Mouse (Mus musculus) embryonic fibroblast, embryonic 13.5 days (primary cell): Measurements from ENCODE around the gene Pradc1. TPM values are rescaled to one million over a fixed set of nuclear protein-coding genes. Genes with fewer than 3 reads are reported as not detected.

Source experiments
- H3K27ac ChIP-seq: 2 replicates; pipeline ENCODE4 v1.5.1; 2012; ENCODE audit warnings: low read length, control low read depth, inconsistent platforms; ENCODE audit not compliant: insufficient read depth
- H3K4me1 ChIP-seq: 2 replicates; pipeline ENCODE4 v1.6.1; 2011; ENCODE audit warnings: low read length; ENCODE audit not compliant: control insufficient read depth, insufficient read depth
- H3K4me3 ChIP-seq: 2 replicates; pipeline ENCODE4 v1.5.1; 2011; ENCODE audit warnings: mild to moderate bottlenecking, control low read depth, low read length; ENCODE audit not compliant: insufficient read depth
- CTCF ChIP-seq: IDR thresholded peaks from 2 replicates; pipeline ENCODE4 v1.5.1; 2011; ENCODE audit warnings: mild to moderate bottlenecking, control low read depth, low read length, moderate library complexity, borderline replicate concordance; ENCODE audit not compliant: insufficient read depth
- POLR2A ChIP-seq: IDR thresholded peaks from 2 replicates; pipeline ENCODE4 v1.6.1; 2011; ENCODE audit warnings: low read depth, mild to moderate bottlenecking, control low read depth, low read length, moderate library complexity
- polyA plus RNA-seq: library from polyadenylated mRNA; stranded (reverse); fragments of >200 nt; gene quantifications from 2 replicates; pipeline ENCODE4 v1.2.4, GENCODE M21; 2011; ENCODE audit warnings: low read depth; ENCODE audit not compliant: missing spikeins, insufficient read length

The Pradc1 gene
- 8.8 and 9.9 TPM in 2 replicates for polyA plus RNA-seq

DNA sequence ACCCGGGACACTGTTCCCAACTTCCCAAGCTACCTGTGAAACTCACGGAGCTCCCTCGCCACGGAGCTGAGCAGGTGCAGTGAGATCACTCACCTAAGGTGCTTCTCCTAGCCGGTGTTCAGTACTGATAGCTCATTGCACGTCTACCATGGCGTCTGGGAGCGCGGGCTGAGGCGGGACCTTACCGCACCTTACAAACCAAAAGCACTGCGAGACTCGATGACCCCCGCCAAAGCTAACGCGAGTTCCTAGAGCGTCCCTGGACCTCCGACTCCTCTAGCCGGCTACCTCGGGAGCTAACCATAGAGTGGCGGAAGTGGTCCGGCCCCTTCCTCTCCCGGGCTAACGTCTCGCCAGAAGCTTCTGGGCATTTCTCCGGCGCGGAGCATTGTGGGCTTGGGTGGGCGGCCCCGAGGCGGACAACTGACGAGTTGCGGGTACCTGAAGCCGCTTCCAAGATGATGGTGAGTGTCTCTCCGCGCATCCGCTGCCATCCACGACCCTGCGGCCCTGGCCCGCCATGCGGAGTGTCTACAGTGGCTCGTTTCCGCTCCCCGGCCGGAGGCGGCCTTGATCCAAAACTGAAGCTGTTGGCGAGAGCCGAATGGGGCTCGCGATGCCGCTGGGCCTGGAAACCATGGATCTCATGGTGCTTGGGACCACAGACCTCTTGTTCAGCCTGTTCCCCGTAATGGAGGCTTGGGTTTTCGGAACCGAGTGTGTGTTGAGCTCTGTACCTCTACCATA, at the start of gene Pradc1:
TSS of gene Pradc1 (minus strand) at position 307 of the 747 bp plus-strand sequence.
- peak within 1 kb of the TSS; percentile 90 for H3K4me3 ChIP-seq
- H3K27ac ChIP-seq = peak within 1 kb of the TSS; percentile 77
- no peaks in the 10 kb centered on the region; the same call in 1 of the 2 replicates for H3K4me1 ChIP-seq
- TF ChIP-seq POLR2A = peak; percentile 97
- TF ChIP-seq CTCF = no peak

DNA sequence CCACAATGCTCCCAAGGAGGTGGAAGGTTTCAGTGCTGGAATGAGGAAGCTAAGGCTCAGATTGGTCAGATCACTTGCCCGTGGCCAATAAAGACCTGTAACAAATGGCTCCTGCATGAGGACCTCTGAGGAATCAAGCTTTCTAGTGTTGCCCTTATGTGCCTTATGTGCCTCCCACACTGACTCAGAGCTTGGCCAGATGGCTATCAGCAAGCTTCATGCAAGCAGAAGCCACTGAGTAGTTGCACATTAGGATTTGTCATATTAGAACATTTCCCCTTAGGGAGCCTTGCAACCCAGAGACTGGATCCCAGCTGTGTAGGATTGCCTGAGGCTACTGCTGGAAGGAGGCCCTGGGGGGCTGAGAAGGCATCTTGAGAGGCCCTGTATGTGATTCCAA, 48.6 kb upstream of the Pradc1 start:
- Histone ChIP-seq H3K4me3 (no peak overlapping the region), H3K27ac (no peak overlapping the region)
- TF ChIP-seq CTCF = no peak
- no peak for TF ChIP-seq POLR2A

DNA sequence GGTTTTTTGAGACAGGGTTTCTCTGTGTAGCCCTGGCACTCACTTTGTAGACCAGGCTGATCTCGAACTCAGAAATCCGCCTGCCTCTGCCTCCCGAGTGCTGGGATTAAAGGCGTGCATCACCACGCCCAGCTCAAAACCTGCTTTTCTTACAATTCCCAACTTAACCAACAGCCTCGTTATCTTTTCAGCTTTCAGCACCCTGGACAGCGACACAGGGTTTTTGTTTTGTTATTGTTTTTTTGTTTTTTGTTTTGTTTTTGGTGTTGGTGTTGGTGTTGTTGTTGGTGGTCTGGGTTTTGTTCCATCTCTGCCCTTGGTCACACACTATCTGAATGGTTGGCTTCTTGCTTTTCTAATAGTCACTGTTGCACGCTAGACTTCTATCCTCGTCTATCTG, 46.4 kb upstream of the Pradc1 start:
- H3K27ac ChIP-seq = no peak overlapping the region
- TF ChIP-seq POLR2A (no peak), CTCF (no peak)
- no peaks in the 10 kb centered on the region for H3K4me1 ChIP-seq
- no peak overlapping the region for H3K4me3 ChIP-seq

More for the DNA sequence above, 48.6 kb upstream of the Pradc1 start:
- H3K4me1 ChIP-seq = no peaks in the 10 kb centered on the region

- TF ChIP-seq POLR2A = no peak
- TF ChIP-seq CTCF = no peak
- no peak overlapping the region for H3K4me3 ChIP-seq
- no peak overlapping the region for H3K27ac ChIP-seq
- no peaks in the 10 kb centered on the region for H3K4me1 ChIP-seq
Observed at GRCm38 (mm10) chr6:85496976-85497375, 45.2 kb upstream of the Pradc1 start.

GRCm38 (mm10) chr6:85491606-85492005, 39.8 kb upstream of the Pradc1 start:
- H3K27ac ChIP-seq = no peak overlapping the region
- no peaks in the 10 kb centered on the region; the same call in 1 of the 2 replicates for H3K4me1 ChIP-seq
- no peak overlapping the region for H3K4me3 ChIP-seq
- TF ChIP-seq CTCF (no peak), POLR2A (no peak)

DNA sequence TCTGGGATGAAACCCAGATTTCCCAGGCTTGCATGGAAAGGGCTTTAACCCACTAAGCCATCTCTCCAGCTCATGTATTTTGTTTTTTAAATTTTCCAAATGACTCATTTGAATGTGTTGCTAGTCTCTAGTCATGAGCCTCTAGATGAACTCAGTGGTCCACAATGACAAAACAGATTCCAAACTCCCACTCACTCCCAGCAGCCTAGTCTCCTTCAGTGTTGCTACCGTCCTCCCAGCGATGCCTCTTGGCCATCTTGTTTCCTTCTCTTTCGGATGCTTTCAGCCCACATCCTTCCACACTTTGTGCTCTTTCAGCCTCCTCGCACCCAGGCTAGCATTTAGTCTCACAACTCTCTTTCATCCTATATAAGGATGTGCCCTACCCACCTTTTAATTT, 38.5 kb upstream of the Pradc1 start:
- TF ChIP-seq CTCF = no peak
- no peak for TF ChIP-seq POLR2A
- H3K27ac ChIP-seq = no peak overlapping the region
- no peak overlapping the region for H3K4me3 ChIP-seq
- no peaks in the 10 kb centered on the region; the same call in 1 of the 2 replicates for H3K4me1 ChIP-seq

DNA sequence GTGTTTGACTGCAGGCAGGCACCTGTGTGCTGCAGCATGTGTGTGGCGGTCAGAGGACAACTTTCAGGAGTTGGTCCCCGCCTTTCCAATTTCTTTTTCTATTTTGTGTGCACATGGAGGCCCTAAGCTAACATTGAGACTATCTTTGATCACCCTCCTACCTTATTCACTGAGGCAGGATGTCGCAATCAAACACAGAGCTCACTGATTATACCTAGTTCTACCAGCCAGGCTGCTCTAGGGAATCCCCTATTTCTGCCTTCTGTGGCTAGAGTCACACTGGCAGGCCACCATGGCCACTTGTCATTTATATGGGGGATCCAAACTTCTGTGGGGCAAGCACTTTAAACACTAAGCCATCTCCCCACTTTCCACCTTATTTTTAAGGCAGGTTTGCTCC, 37.9 kb upstream of the Pradc1 start:
- Histone ChIP-seq H3K4me1 (no peaks in the 10 kb centered on the region; the same call in 1 of the 2 replicates), H3K27ac (no peak overlapping the region), H3K4me3 (no peak overlapping the region)
- TF ChIP-seq POLR2A (no peak), CTCF (no peak)

DNA sequence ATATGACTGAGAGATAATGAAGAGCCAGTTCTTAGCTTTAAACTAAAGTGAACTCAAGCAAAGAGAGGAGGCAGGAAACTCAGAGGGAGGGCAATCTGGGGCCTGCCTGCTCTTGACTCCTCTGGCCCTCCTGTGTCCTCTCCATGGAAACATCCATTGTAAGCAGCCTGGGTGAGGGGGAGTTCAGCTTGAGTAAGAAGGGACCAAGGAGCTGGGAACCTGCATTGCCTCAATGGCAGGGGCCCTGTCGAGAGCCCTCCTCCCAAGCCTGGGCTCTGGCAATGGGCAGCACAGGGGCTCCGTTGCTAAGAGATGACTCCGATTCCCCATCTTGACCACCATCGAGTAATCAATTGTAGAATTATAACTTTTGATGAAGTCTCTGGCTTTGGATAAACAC, 36.7 kb upstream of the Pradc1 start:
- H3K4me3 ChIP-seq = no peak overlapping the region
- no peaks in the 10 kb centered on the region; the same call in 1 of the 2 replicates for H3K4me1 ChIP-seq
- H3K27ac ChIP-seq = no peak overlapping the region
- TF ChIP-seq POLR2A = no peak
- TF ChIP-seq CTCF = no peak

GRCm38 (mm10) chr6:85485738-85486137, 34.0 kb upstream of the Pradc1 start:
- no peak overlapping the region for H3K27ac ChIP-seq
- no peaks in the 10 kb centered on the region; the same call in 1 of the 2 replicates for H3K4me1 ChIP-seq
- no peak overlapping the region for H3K4me3 ChIP-seq
- TF ChIP-seq POLR2A (no peak), CTCF (no peak)

DNA sequence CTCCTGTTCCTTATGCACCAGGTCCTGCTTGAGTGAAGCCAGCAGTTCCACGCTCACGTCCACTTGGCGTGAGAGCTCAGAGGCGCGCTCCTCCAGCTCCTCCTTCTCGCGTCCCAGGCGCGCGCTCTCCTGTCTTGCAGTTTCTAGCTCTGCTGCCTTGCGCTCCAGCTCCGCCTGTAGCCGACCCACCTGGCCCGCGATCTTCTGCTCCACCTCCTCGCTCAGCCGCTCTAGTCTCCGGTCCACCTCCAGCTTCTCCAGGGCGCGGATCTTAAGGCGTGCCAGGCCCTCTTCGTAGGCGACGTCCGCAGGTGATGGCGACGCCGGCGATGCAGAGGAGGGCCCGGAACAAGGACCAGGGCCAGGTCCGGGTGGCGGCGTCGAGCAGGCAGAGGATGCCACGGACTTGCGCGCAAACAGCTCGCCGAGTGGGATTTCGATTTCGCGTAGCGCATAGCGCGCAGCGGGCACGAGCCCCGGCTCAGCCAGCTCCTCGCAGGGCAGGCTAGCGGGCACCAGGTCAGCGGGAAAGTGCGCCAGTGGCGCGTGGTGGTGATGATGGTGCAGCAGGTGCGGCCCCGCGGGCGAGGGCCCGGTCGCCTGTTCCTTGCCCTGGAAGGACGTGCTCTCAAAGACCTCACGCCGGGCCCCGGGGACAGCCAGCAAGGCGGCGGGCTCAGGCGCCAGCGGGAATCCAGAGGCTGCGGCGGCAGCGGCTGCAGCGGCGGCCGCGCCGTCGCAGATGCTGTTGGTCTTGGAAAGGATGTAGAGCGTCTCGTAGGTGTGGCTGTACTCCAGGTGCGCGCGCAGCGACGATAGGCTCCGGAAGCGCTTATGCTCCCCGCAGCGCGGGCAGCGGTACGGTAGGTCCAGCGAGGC, 32.3 kb upstream of the Pradc1 start:
- Histone ChIP-seq H3K4me3 (no peak overlapping the region), H3K4me1 (no peaks in the 10 kb centered on the region), H3K27ac (no peak overlapping the region)
- TF ChIP-seq POLR2A (no peak), CTCF (no peak)
